Mouse (Mus musculus): ENCODE measurements around the gene Ttll6.
A peak's percentile ranks its signal among the peaks of the same experiment; 100 is the strongest.
"Not testable (repeated sequence)": the region's sequence is repeated elsewhere in the genome, so short reads cannot be mapped to it uniquely, and the experiment has no call there.

Ttll6 gene

DNA sequence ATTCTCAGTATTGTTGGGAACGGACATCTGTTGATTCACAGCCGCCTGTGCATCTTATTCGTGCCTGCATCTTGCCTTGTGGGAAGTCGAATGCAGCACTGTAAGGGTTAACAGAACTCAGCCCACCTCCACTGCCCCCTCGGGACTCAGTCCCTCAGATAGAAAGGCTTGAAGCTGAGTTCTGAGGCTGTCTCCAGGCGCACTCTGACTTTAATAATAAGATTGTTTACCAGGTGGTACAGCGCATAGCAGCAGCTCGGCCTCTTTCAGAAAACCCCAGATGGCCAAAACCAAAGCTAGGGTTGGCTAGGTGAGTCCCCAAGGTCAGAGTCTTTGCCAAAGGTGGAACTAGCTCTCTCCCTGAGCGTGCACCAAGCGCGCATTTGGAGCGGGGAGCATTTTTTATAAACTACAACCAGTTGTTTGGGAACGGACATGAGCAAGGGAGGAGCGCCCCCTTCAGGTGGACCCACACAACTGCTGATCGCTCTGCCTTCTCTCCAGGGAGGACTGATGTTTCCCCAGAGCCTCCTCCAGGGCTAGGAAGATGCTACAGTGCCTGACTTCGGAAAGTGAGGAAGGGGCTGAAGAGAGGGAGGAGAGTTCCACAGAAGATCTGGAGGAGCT lies at the start of gene Ttll6:
TSS of gene Ttll6 (plus strand) at position 548 of the 627 bp plus-strand sequence.
- DNase-seq, result peak; percentile 74

DNA sequence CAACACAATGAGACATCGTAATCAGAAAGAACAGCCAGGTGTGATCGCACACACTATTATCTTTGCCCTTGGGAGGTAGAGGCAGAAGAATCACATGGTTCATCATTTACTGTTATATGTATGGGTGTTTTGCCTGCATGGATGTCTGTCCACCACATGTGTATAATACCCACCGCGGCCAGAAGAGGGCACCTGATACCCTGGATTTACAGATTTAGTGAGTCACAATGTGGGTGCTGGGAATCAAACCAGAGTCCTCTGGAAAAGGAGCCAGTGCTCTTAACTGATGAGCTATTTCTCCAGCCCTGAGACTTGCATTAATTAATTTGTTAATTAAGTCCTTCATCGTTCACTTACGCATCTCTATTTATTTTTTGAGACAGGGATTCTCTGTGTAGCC lies 45.6 kb upstream of the Ttll6 start:
- no peak for DNase-seq

DNA sequence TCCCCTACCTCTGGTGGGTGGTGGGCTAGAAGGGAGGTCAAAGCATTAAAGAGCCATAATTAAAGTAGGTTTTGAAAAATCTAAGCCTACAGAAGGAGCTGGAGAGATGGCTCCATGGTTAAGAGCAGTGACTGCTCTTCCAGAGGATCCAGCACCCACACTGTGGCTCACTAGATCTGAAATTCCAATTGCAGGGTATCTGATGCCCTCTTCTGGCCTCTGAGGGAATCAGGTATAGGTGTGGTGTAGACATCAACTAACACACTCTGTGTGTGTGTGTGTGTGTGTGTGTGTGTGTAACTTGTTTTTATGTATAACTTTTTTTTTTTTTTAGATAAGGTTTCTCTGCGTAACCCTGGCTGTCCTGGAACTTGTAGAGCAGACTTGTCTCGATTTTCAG lies 42.5 kb upstream of the Ttll6 start:
- DNase-seq, result peak; percentile 24

DNA sequence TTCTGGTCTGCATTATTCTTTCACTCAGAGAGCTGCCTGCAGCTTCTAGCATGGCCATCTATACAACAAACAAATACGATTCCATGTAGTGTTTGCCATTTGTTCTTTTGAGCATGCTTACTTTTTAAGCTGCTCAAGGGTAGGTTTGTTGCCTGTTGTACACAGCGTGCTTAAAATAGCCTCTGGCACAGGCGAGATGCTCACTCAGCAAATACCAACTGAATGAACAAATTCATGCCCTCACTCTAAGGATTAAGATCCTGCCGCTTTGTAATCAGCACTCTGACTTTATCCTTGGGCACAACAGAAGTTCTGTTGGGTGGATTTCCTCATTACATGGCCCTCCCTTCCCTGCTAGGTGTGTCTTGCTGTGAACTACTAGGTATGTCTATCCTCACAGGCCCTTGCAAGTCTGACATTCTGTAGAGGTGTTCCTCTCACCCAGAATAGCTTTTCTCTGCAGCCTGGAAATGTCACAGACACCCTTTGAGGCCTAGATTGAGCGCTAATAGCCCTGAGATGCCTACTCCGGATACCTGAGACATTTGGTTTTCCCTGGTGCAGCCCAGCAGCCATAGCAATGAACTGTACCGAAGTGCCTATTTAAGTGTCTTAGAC lies 40.8 kb upstream of the Ttll6 start:
- DNase-seq, result no peak

DNA sequence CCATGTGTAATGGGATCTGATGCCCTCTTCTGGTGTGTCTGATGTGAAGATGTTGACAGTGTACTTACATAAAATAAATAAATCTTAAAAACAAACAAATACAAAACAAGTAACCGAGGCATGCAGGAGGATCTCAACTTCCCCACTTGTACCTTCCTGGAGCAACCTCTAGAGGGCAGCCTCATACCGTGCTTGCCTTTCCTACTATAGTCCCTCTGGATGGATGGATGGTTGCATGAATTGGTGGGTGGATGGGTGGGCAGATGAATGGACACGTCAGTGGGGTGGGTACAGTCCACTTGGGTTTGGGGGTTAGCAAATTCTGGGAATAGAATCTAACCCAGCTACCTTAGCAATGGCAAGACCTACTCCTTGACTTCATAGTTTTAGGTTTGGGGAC lies 40.2 kb upstream of the Ttll6 start:
- DNase-seq, result peak; percentile 62

DNA sequence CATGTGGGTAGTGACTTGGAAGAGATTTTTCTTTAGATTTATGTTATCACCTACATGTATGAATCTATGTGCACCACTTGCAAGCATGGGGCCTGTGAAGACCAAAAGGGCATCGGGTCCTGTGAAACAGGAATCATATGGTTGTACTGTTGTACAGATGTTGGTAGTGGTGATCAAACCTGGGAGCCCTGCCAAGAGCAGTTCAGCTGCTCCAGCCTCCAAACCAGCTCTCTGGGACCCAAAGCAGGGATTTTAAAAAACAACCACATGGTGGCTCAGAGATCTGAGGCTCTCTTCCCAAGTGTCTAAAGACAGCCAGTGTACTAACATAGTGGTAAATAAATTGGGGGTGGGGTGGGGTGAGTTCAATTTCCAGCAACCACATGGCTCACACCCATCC lies 25.2 kb upstream of the Ttll6 start:
- no peak for DNase-seq

DNA sequence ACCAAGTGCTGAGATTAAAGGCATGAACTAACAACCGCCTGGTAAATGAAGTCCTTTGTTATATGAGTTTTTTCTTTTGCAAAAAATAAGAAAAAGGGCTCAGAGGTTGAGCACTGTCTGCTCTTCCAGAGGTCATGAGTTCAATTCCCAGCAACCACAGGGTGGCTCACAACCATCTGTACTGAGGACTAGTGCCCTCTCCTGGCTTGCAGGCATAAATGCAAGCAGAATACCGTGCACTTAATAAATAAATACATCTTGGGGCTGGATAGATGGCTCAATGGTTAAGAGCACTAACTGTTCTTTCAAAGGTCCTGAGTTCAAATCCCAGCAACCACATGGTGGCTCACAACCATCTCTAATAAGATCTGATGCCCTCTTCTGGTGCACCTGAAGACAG lies 22.6 kb upstream of the Ttll6 start:
- DNase-seq, result not testable (repeated sequence)

DNA sequence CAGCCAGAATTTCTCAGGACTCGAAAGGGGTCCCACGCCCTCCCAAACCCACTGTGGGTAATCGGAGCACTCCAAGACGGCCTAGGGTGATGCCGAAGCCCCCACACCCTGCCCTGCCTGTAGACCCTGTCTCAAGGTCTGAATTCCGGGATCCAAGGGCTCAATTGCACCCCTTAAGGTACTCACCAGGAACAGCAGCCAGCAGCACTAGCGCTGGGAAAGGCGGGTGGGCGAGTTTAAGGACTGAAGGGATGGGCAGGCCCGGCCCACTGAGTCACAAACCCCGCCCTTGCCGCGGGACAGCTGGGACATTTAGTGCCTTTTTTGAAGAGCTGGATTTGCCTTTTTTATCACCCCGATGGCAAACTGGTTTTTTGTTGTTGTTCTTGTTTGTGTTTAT lies 21.8 kb upstream of the Ttll6 start, which contains the start of gene Calcoco2:
TSS of gene Calcoco2 (minus strand) at position 214 of the 400 bp plus-strand sequence.
- no peak for DNase-seq

DNA sequence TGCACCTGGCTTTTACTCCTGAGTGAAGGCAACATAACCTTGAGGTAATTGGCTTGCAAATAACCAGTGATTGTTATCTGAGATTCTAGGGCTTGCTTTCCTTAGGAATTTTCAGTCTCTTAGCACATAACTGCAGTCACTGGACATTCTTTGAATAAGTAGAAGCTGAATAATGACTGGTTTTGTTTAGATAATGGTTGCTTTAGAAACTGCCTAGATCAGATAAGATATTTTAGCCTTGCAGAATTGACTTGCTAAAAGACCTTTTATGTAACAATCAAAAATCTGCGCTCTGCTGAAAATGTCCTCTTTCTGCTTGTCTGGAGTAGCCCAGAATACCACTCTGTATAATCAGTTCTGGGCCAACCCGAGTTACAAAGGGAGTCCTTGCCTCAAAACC lies 19.5 kb upstream of the Ttll6 start:
- no peak for DNase-seq

DNA sequence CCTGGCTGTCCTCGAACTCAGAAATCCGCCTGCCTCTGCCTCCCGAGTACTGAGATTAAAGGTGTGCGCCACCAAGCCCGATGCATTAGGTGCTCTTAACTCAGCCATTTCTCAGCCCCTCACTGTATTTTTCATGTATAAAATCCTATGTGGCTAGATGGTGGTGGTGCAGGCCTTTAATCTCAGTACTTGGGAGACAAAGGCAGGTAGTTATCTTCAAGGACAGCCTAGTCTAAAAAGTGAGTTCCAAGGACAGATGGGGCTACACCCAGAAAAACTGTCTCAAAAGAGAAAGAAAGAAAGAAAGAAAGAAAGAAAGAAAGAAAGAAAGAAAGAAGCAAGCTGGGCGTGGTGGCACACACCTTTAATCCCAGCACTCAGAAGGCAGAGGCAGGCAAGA lies 18.2 kb upstream of the Ttll6 start:
- DNase-seq, result no peak

DNA sequence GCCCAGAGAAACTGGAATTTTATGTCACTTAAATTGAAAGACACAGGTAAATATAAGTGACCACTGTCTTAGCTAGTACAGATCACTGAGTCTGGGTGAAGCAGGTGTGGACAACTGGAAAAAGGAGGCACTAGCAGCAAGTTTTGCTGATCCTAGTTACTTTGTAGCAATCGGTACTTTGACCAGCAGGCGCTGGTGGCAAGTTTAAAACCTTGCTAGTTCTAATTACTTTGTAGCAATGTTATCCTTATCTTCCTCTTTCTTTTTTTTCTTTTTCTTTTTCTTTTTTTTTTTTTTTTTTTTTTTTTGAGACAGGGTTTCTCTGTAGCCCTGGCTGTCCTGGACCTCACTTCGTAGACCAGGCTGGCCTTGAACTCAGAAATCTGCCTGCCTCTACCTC lies 17.5 kb upstream of the Ttll6 start:
- DNase-seq, result no peak

DNA sequence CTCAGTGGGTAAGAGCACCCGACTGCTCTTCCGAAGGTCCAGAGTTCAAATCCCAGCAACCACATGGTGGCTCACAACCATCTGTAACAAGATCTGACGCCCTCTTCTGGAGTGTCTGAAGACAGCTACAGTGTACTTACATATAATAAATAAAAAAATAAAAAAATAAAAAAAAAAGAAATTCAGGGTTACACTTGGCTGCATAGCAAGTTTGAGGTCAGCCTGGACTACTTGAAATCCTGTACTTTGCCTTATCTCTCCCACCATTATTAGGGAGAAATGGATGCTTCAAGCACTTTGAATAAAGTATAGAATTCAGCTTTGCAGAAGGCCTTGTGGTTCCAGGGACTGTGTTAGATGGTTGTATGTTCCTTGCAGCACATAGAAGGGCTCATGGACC lies 16.7 kb upstream of the Ttll6 start:
- not testable (repeated sequence) for DNase-seq

DNA sequence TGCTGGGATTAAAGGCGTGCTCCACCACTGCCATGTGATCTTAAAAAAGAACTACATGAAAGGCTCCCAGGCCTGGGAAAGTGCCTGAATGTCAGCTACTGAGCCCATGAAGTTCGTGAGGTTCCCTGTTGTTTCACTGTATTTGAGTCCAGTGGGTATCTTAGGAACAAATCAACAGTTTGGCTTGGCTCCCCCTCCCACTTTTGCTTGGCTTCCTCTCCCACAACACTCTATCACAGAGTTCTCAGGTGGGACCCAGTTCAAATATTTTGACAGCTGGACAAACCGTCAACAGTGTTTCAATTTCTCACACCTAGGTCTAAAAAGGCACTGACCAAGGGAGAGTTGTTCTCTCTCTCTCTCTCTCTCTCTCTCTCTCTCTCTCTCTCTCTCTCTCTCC lies 14.2 kb upstream of the Ttll6 start:
- no peak for DNase-seq

DNA sequence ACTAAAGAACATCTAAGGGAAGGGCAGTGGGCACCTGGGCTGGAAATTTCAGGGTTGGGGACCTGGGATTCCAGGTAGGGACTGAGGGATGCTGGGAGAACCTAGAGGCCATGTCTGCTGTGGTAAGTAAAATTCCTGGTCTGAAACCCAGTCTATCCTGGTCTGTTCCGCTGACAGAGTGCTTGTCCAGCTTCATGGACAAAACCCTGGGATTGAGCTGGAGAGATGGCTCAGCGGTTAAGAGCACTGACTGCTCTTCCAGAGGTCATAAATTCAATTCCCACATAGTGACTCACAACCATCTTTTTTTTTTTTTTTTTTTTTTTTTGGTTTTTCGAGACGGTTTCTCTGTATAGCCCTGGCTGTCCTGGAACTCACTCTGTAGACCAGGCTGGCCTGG lies 10.8 kb upstream of the Ttll6 start:
- not testable (repeated sequence) for DNase-seq

DNA sequence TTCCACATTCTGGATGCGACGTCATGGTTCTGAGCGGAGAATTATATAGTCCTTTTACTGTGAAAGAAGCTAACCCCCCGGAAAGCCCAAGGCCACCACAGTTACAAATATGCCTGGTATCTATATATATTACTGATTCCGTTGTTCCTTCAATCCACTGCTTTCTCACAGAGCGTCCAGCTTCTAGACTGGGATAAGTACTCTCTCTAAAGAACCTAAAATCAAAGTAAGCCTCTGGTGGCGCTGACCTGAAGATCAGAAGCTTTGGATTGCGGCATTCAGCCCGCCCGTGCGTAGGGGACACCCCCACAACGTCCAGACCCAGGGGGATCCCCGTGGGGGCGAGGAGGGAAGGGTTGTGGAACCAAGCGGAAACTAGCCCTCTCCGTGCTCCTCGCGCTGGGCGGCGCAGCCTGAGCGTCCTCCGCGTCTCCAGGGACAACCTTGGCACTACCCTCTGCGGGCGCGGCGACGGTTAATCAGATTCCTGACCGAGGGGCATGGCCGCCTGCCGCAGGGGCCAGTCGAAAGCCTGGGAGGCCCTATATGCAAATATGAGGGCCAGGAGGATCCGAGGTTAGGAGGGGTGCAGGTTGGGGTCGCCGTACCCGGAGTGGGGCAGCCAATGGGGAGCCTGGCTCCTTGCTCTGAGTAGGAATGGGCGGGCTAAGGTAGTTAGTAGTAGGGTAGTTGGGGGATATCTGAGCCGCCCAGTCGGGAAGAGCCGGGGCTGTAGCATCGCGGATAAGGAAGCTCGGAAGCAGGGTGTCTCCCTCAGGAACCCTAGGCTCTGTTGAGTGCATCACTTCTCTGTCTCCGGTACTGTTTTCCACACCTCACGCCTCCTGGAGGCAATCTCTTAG lies 9.3 kb upstream of the Ttll6 start:
- peak; percentile 15 for DNase-seq

DNA sequence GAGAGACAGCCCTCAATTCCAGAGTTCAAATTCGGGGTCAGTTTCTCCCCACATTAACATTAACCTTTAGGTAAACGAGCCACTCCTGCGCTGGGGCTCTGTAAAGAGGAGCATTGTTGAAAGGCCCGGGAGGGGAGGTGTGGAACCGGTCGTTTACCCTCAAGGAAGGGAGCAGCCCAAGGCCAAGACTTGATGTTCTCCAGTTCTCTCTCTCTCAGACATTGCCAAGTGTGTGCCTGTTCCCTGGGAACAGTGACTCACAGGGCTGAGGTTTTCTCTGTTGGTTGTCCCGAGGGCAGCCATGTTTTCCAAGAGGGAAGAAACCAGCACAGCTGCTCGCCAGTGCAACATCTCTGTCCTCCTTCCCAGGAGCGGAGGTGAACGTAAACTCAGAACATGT lies 3.0 kb upstream of the Ttll6 start:
- DNase-seq, result no peak

DNA sequence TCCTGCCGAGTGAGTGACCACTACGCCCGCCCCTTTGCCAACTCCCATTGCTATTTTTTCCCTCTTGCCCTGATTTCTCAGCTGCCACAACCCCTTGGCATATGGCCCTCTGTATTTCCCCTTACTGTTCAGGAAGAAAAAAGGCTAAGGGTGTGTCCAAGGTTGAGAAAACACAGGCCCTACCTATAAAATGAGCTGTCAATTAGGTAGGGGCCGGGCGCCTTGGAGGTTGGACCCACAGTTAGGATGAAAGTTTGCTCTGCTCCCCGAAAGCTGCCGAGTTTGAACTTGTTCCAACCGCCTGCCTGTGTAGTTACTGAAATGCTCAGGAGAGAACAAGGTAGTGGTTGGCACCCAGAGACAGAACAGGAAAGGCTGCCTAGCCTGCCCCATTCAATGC lies 2.3 kb downstream of the Ttll6 start:
- DNase-seq, result no peak

DNA sequence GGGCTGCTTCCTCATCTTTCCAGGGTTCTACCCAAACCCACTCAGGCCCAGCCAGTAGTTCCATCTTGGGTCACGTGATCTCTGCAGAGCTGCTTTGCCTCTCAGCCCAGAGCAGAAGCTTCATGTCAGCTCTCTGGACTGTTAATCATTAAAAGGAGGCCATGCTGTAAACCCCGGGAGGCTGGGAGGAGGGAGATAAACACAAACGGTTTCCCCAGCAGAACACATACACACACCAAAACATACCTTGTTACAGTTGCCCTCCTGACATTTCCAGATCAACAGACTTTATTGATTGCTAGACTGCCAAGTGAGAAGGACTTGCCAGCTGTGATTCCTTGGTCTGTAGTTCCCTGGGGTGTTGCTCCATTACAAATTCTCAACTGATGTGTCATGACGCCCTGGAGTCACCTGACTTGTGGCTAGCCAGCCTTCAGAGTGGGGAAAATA lies 7.2 kb downstream of the Ttll6 start:
- DNase-seq, result no peak

DNA sequence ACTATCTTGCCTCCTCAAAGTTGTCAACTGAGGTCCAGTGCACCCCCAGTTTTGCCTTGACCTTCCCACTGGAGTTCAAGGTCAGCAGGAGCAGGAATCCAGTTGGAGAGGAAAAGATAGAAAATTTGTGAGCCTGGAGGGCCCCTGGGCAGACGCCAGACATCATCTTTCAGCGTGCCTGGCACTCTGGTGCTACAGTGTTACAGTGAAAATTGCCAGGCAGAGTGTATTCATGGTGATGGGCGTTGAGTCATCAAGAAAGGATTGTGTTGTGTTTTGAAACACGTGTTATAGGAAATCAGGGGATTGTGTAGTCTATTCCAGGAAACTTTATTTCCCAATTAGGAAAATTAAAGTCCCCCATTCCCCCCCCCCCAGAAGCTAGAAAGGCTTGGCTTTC lies 10.2 kb downstream of the Ttll6 start:
- no peak for DNase-seq

DNA sequence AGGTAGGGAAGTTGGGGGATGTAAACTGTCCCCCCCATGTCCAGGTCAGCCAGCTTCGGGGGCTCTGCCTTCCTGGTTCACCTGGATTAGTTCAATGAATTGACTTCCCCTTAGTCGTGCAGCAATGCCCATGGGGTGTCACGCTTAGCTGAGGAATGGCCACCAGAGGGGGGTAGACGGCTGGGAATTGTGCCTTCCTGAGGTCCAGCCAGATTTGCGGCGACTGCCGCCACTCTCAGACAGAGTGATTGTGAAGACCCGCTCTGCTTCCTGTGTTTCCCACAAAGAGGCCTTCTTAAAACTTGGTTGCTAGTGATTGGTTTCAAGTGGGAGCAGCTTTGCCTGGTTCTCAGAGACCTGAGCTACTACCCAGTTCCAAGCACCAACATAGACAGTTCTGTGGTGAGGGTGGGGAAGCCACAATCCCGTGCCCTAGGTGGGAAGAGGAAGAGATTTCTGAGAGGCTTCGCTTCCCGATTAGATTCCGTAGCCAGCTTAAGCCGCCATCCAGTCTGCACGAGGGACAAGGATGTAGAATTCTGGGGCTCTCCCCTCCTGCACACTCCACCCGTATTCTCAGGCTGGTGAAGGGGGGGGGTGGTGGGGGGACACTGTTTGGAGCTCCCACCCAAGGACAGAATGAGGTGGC lies 12.2 kb downstream of the Ttll6 start:
- DNase-seq, result peak; percentile 65

DNA sequence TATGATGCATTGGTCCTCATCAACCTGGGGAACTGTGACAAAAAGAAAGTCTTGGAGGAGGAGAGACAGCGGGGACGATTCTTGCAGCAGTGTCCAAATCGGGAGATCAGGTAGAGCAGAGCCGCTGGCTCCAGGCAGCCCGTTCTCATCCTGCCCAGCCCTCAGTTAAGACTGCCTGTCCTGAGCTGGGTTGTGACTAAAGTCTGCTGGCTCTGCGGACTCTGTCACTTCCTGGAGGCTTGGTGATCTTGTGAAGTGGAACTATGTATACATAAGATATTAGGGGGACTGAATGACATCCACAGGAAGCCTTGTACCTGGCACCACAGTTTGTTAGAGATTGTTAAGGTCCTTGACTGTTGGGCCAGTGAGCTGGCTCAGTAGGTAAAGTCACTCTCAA lies 13.9 kb downstream of the Ttll6 start:
- DNase-seq, result no peak

DNA sequence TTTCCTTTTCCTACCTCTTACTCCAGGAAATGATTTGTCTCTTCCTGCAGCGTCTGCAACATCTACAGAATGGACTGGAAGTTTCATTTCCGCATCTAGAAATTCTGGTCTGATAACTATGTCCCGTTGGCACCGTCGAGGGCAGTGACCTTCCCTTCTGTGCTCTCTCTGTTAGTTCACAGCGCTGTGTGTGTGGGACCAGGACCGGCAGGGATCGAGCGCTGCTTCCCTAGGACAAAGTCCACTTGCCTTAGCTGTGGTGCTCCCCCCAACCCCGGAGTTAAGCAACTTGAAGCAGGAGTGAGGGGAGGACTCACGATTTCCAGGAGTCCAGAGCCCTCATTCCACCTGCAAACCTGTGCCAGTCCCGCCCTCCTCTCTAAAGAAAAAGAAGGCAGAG lies 31.2 kb downstream of the Ttll6 start:
- no peak for DNase-seq

DNA sequence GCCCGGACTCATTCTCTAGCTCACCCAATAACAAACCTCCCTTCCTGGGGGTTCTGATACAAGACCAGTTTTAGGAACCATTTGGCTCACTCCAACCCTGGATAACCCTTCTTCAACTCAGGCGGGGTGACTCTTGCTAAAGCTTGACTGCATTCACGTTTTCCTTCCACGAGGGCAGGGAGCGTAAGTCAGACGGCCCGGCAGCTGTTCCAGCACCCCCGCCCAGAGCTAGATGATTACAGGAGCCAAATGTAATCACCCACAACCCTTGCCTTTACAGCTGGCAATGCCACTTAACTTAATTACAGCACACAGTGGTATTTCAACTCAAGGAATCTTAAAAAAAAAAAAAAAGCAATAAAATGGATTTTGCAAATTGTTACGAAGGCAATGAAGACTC lies 34.5 kb downstream of the Ttll6 start:
- no peak for DNase-seq

DNA sequence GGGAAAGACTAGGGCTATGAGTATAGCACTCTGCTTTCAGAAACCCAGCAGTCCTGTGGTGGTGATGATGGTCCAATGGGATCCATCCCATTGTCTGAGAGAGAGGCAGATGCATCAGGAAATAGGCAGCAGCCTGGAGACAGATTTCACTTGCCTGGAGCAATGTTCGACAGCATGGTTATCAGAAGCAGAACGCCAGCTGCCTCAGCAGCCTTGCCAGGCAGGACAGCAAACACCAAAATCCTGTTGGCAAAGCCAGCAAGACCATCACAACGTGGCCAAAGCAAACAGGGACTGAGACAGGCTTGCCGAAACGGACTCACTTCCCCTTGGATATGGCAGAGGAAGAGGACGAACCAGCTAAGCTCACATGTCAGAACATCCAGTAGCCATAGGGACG lies 35.4 kb downstream of the Ttll6 start:
- no peak for DNase-seq

Data from thymus, postnatal 4 days (tissue).